Mouse (Mus musculus) liver, embryonic 14.5 days (tissue): ENCODE measurements at regions not wholly inside any gene's neighbourhood (a gene's known extent, or its start where the extent isn't known, plus 50 kb on each side); places are given as distances from the start of the nearest gene placed in this dataset.

Source experiments
- CTCF ChIP-seq: IDR thresholded peaks from 2 replicates; pipeline ENCODE4 v1.5.1; 2016; ENCODE audit warnings: antibody characterized with exemption, low read depth, control low read depth
- EP300 ChIP-seq: IDR thresholded peaks from 2 replicates; pipeline ENCODE4 v1.6.1; 2016; ENCODE audit warnings: antibody characterized with exemption, low read depth

DNA sequence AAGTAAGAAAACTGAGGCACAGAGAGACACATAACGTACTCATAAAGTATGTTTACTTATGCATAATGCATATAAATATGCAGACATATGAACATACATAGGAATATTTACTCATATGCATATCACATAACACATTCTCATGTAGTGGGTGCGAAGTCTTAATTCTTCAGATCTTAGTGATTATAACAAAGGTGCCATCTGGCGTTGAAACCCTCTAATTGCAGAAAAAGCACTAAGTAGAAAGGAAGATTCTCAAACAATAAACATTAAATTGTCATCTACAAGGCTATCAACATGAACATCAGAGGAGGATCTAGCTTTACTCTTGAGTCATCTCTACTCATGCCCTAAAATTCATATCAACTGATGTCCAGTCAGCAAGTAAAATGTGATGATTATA is 314.2 kb upstream of the 2610301B20Rik start:
- TF ChIP-seq CTCF (no peak), EP300 (no peak)
